In genomic region chr10:17629709-17630108, GRCm38 (mm10) we compare ENCODE assay signal across 18 mouse cellular contexts.
DNase-seq lines count a peak whose midpoint lies in the region; ATAC-seq lines count a peak whose summit lies in the region.
"Had no signal": no experiment of that assay in that cellular context is flagged by ENCODE, and none has a peak within 500 bp of the region (broad histone marks: within the 10 kb centered on the region; RNA-seq: fewer than 3 reads in every experiment).

No protein-coding gene starts in this region.

- no peak overlapping the region for H3K4me3 ChIP-seq in hindbrain, embryonic 10.5 days
- no peak overlapping the region for H3K4me3 ChIP-seq in hindbrain, embryonic 12.5 days
- H3K4me3 ChIP-seq: embryonic facial prominence, embryonic 15.5 days; heart, embryonic 12.5 days; neural tube, embryonic 12.5 days had no signal

- H3K4me1 ChIP-seq in hindbrain, embryonic 10.5 days (replicated peaks) = peaks cover 24% of the 10 kb centered on the region
- H3K4me1 ChIP-seq in hindbrain, embryonic 12.5 days = peaks cover 10% of the 10 kb centered on the region

- no peaks in the 10 kb centered on the region for H3K36me3 ChIP-seq in hindbrain, embryonic 10.5 days
- H3K36me3 ChIP-seq in hindbrain, embryonic 12.5 days = no peaks in the 10 kb centered on the region
- H3K36me3 ChIP-seq: embryonic facial prominence, embryonic 15.5 days; heart, embryonic 12.5 days; neural tube, embryonic 12.5 days had no signal

- no peaks in the 10 kb centered on the region for H3K9me3 ChIP-seq in hindbrain, embryonic 10.5 days
- H3K9me3 ChIP-seq in hindbrain, embryonic 12.5 days (replicated peaks) = no peaks in the 10 kb centered on the region
- H3K9me3 ChIP-seq: embryonic facial prominence, embryonic 15.5 days; heart, embryonic 12.5 days; neural tube, embryonic 12.5 days had no signal

- ATAC-seq in hindbrain, embryonic 12.5 days (ENCODE audit: low FRiP score) = no peak
- ATAC-seq in megakaryocyte, adult 5-6 weeks (ENCODE audit: poor library complexity, severe bottlenecking) = peak; percentile 85
- ATAC-seq: forebrain, embryonic 16.5 days; hindbrain, postnatal 0 days had no signal

- DNase-seq in hindbrain, embryonic 10.5 days (ENCODE audit: low spot score) = no peak
- DNase-seq in 416B (ENCODE audit: low read depth) = peak; percentile 78
- DNase-seq in brain, adult 2 months (ENCODE audit: low read depth, low spot score) = peak; percentile 15
- no peak for DNase-seq in yolk sac, embryonic 10.5 days (ENCODE audit: low spot score)
- no peak for DNase-seq in adrenal gland, postnatal 14 days
- DNase-seq in urinary bladder, postnatal 4 days (ENCODE audit: low spot score in 2 of 2) = no peak
- DNase-seq: adrenal gland, adult 8-10 months; cerebellum, postnatal 10 days; heart, postnatal 14 days; kidney, adult 18-20 months; kidney, postnatal 10 days had no signal

- no peak overlapping the region for H3K9ac ChIP-seq in hindbrain, embryonic 12.5 days
- H3K9ac ChIP-seq: embryonic facial prominence, embryonic 15.5 days; heart, embryonic 12.5 days; neural tube, embryonic 12.5 days had no signal

- WGBS in hindbrain, embryonic 10.5 days = 68% methylated on average over 3 of the region's 3 CpGs
- WGBS in hindbrain, embryonic 12.5 days = 70% methylated on average over 3 of the region's 3 CpGs

- H3K27ac ChIP-seq in hindbrain, embryonic 10.5 days = peak overlapping the region; percentile 35; the same call in 1 of the 2 replicates
- H3K27ac ChIP-seq in hindbrain, embryonic 12.5 days = no peak overlapping the region
- H3K27ac ChIP-seq: embryonic facial prominence, embryonic 15.5 days; hindbrain, postnatal 0 days; neural tube, embryonic 12.5 days had no signal

- H3K27me3 ChIP-seq in hindbrain, embryonic 10.5 days (ENCODE audit: insufficient read depth, poor library complexity, severe bottlenecking) = no peaks in the 10 kb centered on the region
- no peaks in the 10 kb centered on the region for H3K27me3 ChIP-seq in hindbrain, embryonic 12.5 days
- H3K27me3 ChIP-seq: embryonic facial prominence, embryonic 15.5 days; heart, embryonic 12.5 days; neural tube, embryonic 12.5 days had no signal

- no peak overlapping the region for H3K4me2 ChIP-seq in hindbrain, embryonic 12.5 days (replicated peaks)
- H3K4me2 ChIP-seq: embryonic facial prominence, embryonic 15.5 days; heart, embryonic 12.5 days; neural tube, embryonic 12.5 days had no signal

Comparison
In these comparisons a context has a peak if more than half of its experiments do, and no peak if none do; other contexts are left out.
1. DNase-seq: peak in 416B (single experiment) and brain, adult 2 months (single experiment); none in hindbrain, embryonic 10.5 days (single experiment), yolk sac, embryonic 10.5 days (single experiment), adrenal gland, postnatal 14 days (single experiment) and urinary bladder, postnatal 4 days (0 of 2).